Mouse (Mus musculus): ENCODE measurements around the gene Gm10376.
"Not testable (repeated sequence)": the region's sequence is repeated elsewhere in the genome, so short reads cannot be mapped to it uniquely, and the experiment has no call there.

Gene Gm10376

DNA sequence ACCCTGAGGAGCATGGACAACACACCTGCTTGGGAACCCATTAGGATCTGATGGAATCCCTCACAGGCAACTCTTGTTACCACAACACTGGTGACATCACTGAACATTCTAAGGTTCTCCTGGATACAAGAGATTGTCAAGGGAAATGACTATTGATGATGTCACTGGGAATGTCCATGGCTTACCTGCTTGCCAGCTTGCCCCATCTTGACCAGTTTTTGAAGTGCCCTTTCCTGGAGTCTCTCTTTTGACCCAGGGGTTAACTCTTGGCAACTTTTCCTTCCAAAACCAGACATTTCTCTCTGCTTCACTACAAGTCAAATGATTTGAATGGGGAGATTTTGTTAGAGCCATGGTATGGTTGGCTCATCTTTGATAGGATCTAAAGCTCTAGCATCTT is at the start of gene Gm10376:
Gm10376 (minus strand) TSS at position 101 of the 400 bp plus-strand sequence.
- DNase-seq (ENCODE audit: extremely low read depth, low read depth): not testable (repeated sequence)

DNA sequence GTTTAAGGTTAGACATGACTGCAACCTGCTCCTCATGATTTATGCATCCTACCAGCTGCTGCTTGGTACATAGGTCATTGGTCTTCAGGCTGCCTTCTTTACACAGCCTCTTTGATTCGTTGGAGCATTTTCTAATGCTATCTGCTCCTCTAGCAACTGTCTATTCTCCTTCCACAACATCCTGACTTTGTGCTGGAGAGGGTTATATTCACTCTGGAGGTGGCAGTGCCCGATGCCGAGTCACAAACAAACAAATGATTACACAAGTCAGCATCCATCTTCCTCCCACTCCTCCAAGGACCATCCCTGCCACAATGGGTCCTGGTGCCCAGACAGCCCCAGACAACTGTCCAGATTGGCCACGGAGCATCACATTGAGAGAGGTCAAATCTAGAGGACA is 44.8 kb upstream of the Gm10376 start:
- DNase-seq (ENCODE audit: extremely low read depth, low read depth): not testable (repeated sequence)

DNA sequence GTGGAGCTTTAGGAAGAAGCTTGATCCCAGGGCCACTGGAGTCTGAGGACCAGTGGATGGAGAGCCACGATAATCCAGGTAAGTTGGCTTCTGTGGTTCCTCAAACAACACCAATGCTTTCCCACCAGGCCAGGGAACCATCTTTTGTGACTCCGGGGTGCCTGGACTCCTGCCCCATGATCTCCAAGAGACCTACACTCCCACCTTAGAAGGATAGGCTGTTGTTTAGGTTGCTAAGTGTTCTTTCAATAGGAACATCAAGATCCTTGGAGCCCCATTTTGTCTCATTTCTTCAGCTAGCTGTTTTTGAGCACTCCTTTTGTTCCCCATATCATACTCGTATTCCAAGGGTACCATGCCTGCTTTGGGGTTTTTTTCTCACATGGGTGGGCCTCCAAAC is 42.6 kb upstream of the Gm10376 start:
- not testable (repeated sequence) for DNase-seq (ENCODE audit: extremely low read depth, low read depth)

DNA sequence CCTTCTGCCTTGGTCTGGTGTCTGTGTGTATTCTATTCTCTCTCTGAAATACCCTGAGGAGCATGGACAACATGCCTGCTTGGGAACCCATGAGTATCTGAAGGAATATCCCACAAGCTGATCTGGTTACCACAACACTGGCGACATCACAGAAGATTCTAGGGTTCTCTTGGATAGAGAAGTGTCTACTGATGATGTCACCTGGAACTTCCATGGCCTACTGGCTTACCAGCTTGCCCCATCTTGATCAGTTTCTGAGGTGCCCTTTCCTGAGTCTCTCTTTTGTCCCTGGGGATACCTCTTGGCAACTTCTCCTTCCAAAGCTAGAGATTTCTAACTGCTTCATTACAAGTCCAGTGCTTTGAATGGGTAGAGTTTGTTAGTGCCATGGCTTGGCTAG is 21.9 kb downstream of the Gm10376 start, which contains the start of gene Gm8082:
Gm8082 (minus strand) TSS at position 101 of the 400 bp plus-strand sequence.
- DNase-seq (ENCODE audit: extremely low read depth, low read depth): not testable (repeated sequence)

Measured in MEL-GATA-1-ER (cell line).